Mouse (Mus musculus) 416B (cell line): ENCODE data around the gene Enah.

Source experiments
- DNase-seq: peaks from one replicate; pipeline ENCODE4 v3.0.0; 2011; ENCODE audit warnings: low read depth

Gene Enah

DNA sequence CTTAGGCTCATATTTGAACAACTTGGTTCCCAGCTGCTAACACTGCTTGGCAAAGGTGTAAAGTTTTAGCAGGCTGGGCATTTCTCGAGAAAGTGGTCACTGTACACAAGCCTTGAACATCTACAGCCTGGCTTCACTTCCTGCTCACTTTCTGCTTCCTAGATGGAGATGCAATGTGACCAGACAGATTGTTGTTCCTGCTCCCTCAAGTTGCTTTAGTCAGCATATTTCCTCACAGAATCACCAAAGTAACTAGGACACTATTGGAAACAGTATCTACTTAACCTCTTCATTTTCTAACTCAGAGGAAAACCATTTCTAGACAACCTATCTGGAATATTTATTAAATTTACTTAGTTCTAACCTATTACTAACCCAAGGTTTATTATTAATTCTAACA is 61.4 kb downstream of the Enah start:
- DNase-seq = no peak

- DNase-seq = no peak
These were observed 62.1 kb downstream of the Enah start for GRCm38 (mm10) chr1:181957736-181958135.

- DNase-seq = no peak
These were observed 66.2 kb downstream of the Enah start for GRCm38 (mm10) chr1:181953547-181953946.

GRCm38 (mm10) chr1:181951266-181951665 is 68.5 kb downstream of the Enah start:
- DNase-seq = no peak

- no peak for DNase-seq
These were observed 69.1 kb downstream of the Enah start for GRCm38 (mm10) chr1:181950721-181951120.

DNA sequence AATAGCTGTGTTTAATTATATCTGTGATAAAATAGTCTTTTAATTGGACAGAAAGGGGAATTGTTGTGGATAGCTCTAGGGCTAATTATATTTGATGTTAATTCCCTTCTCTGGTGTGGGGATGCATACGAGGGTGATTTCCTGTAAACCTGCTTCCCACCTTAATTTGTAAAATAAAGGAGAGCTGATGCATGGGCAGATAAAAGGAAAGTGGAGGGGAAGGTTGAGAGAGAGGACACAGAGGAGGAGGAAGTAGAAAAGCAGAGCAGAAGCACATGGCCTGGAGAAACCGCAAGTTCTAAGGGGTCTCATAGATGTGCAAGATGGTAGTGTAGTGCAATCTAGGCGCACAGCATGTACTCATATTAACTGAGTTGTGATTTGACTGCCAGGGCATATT is 71.6 kb downstream of the Enah start:
- DNase-seq = no peak

DNA sequence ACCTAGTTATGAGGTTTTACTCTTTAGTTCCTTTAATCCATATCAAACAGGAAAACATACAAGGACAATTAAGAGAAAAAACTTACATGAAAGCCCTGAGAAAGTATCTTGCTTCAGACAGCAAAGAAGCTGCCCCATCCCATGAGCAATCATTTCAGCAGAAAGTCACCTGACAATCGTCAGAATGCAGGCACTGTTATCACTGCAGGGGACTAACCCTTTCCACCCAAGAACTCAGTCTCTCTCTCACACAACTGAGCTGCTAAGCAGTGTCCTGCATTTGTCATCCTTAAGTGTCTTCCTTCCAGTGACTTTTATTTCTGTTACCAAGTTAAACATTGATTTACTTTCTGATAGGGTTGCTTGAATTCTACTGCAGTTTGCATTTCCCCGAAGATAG is 82.7 kb downstream of the Enah start:
- no peak for DNase-seq

- DNase-seq = no peak
These were observed 91.4 kb downstream of the Enah start for GRCm38 (mm10) chr1:181928388-181928787.

DNA sequence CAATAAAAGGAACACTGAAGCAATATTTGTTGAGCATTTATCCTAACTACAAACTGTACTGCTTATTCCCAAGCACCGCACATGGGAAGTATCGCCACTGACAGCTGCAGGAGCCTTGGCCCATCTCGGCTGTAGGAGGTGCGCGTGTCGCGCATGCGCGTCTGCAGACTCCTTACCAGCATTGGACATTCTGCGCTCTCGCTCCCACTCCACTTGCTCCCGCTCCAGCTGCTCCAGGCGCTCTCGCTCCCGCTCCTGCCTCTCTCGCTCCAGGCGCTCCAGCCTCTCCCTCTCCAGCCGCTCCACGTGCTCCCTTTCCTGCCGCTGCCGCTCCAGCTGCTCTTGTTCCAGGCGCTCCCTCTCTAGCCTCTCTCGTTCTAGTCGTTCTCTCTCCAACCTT is 96.4 kb downstream of the Enah start:
- no peak for DNase-seq

DNA sequence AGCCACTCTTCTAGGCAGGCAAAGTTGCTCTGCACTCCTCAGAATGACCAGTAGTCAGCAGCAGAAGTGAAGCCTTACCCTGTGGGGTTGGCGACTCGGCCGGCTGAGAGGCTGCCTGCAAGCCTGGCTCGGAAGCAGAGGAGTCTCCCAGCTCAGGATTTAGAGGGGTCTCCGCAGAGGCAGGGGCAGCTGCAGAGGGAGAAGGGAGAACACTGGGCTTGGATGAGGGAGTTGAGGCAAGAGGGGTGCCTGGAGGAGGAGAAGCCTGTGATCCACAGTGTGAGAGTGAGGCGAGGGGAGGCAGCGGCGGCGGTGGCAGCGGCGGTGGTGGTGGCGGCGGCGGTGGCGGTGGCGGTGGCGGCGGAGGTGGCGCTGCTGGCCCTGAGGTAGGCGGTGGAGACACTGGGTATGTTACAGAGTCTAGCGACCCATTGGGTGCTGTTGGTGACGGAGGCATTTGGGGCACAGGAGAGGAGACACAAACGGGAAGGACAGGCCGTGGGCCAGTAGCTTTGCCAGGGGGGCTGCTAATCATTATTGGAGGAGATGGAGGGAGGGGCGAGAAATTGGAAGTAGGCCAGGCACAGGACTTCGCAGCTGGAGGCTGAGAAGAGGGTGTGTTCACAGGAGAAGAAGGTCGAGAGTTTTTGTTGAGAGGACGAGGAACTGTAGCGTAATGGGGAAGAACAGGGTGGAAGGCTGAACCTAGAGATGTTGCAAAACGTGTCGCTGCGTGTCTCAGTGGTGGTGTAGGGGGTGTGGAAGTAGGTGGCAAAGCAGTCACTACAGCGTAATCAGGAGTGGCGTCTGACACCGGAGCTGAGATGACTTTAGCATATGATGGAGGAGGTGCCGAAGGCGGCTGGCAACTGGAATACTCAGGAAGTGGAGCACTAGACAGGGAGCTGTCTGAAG is 98.0 kb downstream of the Enah start:
- DNase-seq = no peak

- DNase-seq = no peak
These were observed 107.9 kb downstream of the Enah start for GRCm38 (mm10) chr1:181911841-181912240.

DNA sequence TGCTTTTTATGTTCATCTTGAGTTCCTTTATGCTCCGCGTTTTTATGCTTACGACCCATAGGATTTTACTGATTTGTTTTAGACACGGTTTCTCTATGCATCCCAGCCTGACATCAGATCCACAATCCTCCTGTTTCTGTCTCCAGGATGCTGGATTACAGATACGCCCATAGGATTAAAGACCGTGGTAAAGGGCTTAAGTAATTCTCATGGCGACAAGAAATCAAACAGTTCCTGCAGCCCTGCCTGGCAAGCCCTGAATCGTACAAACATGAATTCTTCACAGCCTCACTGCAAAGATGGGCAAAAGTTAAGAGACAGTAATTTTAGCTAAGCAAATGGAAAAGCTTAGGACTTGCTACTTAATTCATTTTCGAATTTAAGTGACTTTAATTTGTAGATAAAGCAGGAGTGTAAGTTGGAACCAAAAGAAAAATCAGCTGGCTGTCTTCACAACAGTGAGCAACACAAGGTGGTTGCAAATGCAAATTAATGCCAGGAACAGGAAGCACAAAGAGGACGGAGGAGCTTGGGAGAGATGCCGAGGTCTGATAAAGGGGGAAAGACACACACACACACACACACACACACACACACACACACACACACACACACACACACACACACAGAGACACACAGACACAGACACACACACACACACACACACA is 118.0 kb downstream of the Enah start:
- no peak for DNase-seq

DNA sequence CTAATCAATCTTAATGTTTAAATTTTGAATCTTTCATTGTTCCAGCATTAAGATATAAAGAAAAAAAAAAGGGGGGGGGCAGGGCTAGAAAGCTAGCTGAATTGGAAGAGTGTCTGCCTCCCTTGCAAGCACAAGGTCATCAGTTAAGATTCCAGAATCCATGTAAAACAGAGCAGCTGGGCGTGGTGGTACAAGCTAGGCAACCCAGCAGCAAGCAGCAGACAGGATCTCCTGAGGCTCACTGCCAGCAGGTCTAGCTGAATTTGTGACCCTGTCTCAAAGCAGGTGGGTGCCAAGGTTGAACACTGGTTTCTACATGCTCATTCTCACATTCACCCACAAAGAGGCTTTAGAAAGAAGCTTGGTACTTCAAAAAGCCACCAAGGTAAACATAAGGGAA is 118.9 kb downstream of the Enah start:
- no peak for DNase-seq

DNA sequence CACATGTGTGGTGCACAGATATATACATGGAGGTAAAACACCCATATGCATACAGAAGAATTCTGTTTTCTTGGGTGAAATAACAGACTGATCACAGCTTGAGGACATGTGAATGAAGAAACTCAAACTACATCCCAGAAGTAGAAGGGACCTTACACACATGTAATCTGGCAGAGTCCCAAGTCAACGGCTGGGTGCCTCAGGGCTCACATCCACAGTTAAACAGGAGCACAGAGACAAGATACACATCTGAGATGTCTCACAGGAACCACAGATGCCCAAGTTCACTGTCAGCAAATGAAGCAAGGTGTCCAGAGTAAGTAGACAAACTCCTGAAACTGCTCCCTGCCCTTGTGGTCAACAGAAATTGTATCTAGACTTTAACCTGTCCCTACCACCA is 120.8 kb downstream of the Enah start:
- no peak for DNase-seq

GRCm38 (mm10) chr1:181896991-181897390 is 122.8 kb downstream of the Enah start:
- DNase-seq = no peak

DNA sequence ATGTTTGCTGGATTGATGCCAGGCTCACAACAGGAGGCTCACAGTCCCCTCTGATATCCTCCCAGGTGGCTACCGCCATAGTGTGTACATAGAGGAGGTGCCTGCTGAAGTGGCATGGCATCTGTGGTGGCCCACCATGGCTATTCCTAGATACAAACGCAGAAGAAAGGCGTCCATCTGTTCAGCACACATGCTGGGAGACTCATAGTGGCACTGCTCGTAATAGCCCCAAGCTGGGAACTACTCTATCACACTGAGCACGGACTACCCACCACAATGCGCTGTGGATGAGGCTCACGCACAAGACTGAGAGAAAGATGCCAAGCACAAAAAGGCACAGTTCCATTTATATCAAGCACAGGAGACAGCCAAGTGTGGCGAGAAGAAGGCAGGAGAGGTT is 126.1 kb downstream of the Enah start:
- no peak for DNase-seq

DNA sequence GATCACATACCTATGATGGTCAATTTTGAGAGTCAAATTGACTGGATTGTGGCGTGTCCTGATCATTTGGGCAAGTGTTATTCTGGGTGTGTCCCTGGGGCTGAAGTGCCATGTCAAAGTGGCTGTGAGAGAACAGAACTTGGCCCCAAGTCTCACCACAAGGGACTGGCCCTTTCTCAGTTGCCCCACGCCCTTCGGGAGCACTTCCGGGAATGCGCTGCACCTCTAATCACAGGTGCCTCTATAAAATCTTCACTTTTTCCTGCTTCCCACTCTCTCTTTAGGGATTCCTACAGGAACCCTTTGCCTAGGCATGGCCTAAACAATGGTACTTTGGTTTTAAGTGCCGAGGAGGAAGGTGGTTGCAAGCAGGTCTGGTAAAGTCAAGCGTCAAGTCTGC is 130.1 kb downstream of the Enah start:
- no peak for DNase-seq

DNA sequence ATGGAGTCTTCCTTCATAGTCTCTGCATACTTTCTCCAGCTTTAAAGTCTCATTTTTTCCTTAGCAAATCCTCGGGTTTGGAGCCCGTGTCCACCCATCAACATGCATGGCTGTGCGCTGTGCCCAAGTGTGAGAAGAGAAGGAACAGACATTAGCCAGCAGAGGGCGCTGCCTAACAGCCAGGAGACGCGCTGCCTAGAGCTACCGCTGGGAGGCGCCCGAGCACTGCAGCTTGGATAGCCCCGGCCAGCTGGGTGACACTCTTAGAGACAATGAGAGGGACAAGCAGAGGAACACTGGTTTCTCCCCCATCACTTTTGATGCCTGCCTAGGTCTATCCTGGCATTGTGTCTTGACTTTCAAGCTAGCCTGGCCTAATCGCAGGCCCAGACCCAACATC is 131.0 kb downstream of the Enah start:
- DNase-seq = peak; percentile 81

DNA sequence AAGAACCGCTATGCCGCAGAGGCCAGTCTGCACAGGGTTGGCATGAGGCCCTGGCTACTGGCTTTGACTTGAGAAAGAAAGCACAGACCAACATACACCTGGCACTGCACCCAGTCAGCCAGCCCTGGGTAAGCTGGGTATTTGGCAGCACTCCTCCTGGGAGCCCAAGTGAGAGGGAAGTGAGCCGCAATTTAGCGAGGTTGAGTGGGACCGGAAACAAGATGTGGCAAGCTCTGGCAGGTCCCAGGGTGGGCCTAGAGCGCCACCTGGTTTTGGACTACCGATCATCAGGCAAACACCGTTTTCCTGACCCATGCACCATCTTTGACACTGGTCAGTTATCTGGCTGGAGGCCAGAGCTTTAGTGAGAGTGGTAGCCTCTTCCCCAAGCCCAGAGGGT is 138.3 kb downstream of the Enah start:
- DNase-seq = peak; percentile 91

GRCm38 (mm10) chr1:181880752-181881325 is 139.0 kb downstream of the Enah start:
- peak; percentile 52 for DNase-seq

DNA sequence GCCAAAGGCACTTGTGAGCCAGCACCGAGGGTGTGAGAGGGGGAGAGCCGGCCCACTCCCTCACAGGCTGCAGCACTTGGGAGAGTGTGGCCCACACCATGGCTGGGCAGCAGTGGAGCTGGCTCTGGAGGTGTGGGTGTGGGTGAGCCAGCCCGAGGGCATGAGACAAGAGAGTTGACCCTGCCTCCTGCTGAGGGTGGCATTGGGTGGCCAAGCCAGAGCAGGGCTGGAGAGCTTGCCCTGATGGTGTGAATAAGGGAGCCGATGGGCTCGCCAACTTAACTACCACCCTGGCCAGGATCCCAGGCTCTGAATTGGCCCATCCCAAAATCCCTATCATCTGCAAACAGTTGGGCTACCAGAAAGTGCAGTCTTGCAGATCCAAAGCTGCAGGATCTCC is 141.4 kb downstream of the Enah start:
- DNase-seq = no peak

DNA sequence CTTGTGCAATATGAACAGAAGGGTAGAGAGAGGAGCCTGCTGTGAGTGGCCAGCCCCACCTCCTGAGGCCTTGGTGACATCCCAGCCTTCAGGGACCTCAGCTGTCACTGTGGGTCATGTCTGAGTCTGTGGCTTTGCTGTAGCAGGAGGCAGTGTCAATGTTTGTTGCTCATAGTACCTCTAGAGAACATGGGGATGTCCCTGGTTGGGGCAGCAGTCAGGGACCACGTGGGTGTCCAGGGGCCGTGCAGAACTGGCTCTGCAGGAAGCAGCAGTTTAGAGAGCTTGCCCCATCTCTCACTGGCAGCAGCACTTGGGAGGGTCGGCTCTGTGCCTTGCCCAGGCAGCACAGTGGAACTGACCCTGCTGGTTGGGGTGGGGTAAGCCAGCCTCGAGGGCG is 142.7 kb downstream of the Enah start:
- peak; percentile 69 for DNase-seq

DNA sequence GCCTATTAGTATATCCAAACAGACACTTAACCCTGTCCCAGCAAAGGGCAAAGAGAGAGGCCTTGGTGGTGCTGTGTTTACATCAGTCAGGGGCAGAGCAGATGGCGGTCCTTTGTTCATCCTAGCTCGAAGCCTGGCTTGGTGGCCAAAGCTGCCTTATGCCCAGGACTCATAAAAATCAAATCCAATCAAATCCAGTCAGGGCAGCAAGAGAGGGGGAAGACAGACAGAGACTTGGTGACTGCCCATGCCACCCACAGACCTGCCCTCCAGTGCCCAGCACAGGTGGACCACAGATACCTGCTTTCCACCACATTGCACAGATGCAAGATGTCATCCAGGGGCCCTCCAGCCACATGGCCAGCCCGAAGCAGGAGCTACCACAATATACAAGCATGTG is 143.1 kb downstream of the Enah start:
- DNase-seq = no peak
